Mouse (Mus musculus) hindbrain, embryonic 10.5 days (tissue): ENCODE measurements at regions not wholly inside any gene's neighbourhood (a gene's known extent, or its start where the extent isn't known, plus 50 kb on each side); places are given as distances from the start of the nearest gene placed in this dataset.
"Not testable (repeated sequence)": the region's sequence is repeated elsewhere in the genome, so short reads cannot be mapped to it uniquely, and the experiment has no call there.

ENCODE experiments used
- DNase-seq: peaks from one replicate; pipeline ENCODE4 v3.0.0-alpha.2; 2017; ENCODE audit warnings: low spot score
- H3K27ac ChIP-seq: fragments of 300-500 bp; sonication (generic); 2 replicates; pipeline ENCODE4 v1.5.1; 2016; ENCODE audit warnings: mild to moderate bottlenecking, moderate library complexity
- H3K27me3 ChIP-seq: fragments of 300-500 bp; sonication (generic); 2 replicates; pipeline ENCODE4 v1.6.1; 2016; ENCODE audit warnings: mild to moderate bottlenecking; ENCODE audit not compliant: poor library complexity, insufficient read depth, severe bottlenecking
- H3K36me3 ChIP-seq: fragments of 300-500 bp; sonication (generic); 2 replicates; pipeline ENCODE4 v1.6.1; 2016; ENCODE audit warnings: mild to moderate bottlenecking, moderate library complexity
- H3K4me1 ChIP-seq: fragments of 300-500 bp; sonication (generic); replicated peaks from 2 replicates; pipeline ENCODE4 v1.6.1; 2016; ENCODE audit warnings: mild to moderate bottlenecking
- H3K4me3 ChIP-seq: fragments of 300-500 bp; sonication (generic); 2 replicates; pipeline ENCODE4 v1.5.1; 2016; ENCODE audit warnings: mild to moderate bottlenecking, moderate library complexity
- H3K9me3 ChIP-seq: fragments of 300-500 bp; sonication (generic); 2 replicates; pipeline ENCODE4 v1.6.1; 2016; ENCODE audit warnings: mild to moderate bottlenecking, moderate library complexity
- WGBS: fragments of 180-500 bp; shearing (Covaris S2); methylation state at CpG from one replicate; pipeline ENCODE4 v1.1.7; 2016; 5-methylcytosine and 5-hydroxymethylcytosine counted together

- no peak for DNase-seq
- Histone ChIP-seq H3K36me3 (no peaks in the 10 kb centered on the region), H3K9me3 (no peaks in the 10 kb centered on the region), H3K27ac (no peak overlapping the region), H3K27me3 (no peaks in the 10 kb centered on the region), H3K4me3 (no peak overlapping the region), H3K4me1 (no peaks in the 10 kb centered on the region)
- 84% methylated on average over 2 of the region's 2 CpGs for WGBS
Observed at GRCm38 (mm10) chr15:9954941-9955340, 206.3 kb upstream of the Spef2 start.

GRCm38 (mm10) chr15:9974999-9975398, 202.0 kb upstream of the Prlr start:
- DNase-seq: no peak
- Histone ChIP-seq H3K27me3 (no peaks in the 10 kb centered on the region), H3K4me1 (no peaks in the 10 kb centered on the region), H3K36me3 (no peaks in the 10 kb centered on the region), H3K4me3 (no peak overlapping the region), H3K9me3 (no peaks in the 10 kb centered on the region), H3K27ac (no peak overlapping the region)
- WGBS: 82% methylated on average over 4 of the region's 4 CpGs

DNA sequence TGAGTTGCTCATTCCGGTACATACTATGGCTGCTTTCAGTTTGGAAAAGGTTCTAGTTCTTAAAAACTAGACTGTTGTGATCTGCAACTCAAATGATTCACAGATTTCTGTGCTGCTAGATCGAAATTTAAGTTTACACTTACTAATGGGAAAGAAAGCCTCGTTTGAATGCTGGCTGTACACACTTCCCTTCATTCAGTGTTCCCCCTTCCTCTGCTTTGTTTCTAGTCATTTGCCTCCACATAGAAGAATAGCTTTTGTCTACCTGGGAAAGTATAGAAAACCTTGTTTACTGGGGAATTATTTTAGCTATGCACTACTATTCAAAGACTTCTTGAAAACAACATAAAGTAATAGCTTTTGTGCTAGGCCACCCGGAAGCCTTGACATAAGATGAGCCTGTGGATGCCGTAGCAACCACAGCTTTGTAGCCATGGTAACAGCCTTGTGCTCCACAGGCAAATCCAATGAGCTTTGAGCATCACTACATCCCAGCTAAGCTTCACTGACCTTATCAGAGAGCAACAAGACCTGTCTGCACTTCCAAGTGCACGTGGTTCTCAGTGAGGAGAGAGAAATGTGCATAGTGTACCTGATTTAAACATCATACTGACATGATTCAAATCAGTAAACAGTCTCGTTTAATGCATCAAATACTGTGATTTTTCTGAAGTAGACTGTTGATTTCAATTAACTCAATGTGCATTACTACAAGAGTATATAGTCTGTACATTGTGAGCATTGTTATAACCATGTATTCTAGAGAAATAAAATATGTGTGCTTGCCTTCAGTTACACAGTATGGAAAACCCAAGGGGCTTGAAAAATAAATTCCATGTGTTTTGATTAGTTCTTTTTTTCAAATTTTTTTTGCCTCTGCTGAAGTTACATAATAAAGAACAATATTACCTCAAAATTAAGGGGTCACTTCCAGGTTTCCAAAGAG, 165.5 kb upstream of the Prlr start:
- no peaks in the 10 kb centered on the region for H3K9me3 ChIP-seq
- H3K36me3 ChIP-seq: no peaks in the 10 kb centered on the region
- H3K4me3 ChIP-seq: no peak overlapping the region
- DNase-seq: peak; percentile 14
- WGBS: 54% methylated on average over 7 of the region's 7 CpGs
- H3K4me1 ChIP-seq: peaks cover 5% of the 10 kb centered on the region; the same call in 1 of the 2 replicates
- H3K27ac ChIP-seq: no peak overlapping the region
- H3K27me3 ChIP-seq: no peaks in the 10 kb centered on the region

DNA sequence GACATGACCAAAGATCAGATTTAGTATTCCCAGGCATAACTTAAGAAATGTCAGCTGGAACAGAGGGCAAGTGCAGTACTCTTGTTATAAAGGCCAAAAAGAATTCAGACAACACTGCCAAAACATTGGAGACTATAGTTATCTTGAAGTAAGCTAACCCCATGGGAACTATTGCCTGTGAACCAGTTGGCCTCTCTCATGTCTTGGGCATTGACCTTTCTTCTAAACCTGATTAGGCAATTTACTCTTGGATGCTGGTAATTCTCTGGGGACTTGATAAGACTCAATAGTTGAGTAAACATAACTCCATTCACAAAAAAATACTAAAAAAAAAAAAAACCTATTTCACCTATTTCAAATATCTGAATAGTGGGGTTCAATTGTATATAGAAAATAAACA, 159.8 kb upstream of the Prlr start:
- Histone ChIP-seq H3K4me1 (no peaks in the 10 kb centered on the region), H3K9me3 (no peaks in the 10 kb centered on the region), H3K4me3 (no peak overlapping the region), H3K36me3 (no peaks in the 10 kb centered on the region), H3K27me3 (no peaks in the 10 kb centered on the region), H3K27ac (no peak overlapping the region)
- no peak for DNase-seq

- Histone ChIP-seq H3K4me1 (no peaks in the 10 kb centered on the region), H3K4me3 (no peak overlapping the region), H3K27me3 (no peaks in the 10 kb centered on the region), H3K27ac (no peak overlapping the region), H3K36me3 (no peaks in the 10 kb centered on the region), H3K9me3 (no peaks in the 10 kb centered on the region)
- DNase-seq: no peak
- WGBS: 87% methylated on average over 4 of the region's 4 CpGs
Observed at GRCm38 (mm10) chr15:10029902-10030301, 147.1 kb upstream of the Prlr start.

- Histone ChIP-seq H3K9me3 (no peaks in the 10 kb centered on the region), H3K36me3 (no peaks in the 10 kb centered on the region), H3K27me3 (no peaks in the 10 kb centered on the region), H3K27ac (no peak overlapping the region), H3K4me1 (no peaks in the 10 kb centered on the region), H3K4me3 (no peak overlapping the region)
- no peak for DNase-seq
- 75% methylated on average over 1 of the region's 1 CpGs for WGBS
Observed at GRCm38 (mm10) chr15:10035561-10035960, 141.5 kb upstream of the Prlr start.

DNA sequence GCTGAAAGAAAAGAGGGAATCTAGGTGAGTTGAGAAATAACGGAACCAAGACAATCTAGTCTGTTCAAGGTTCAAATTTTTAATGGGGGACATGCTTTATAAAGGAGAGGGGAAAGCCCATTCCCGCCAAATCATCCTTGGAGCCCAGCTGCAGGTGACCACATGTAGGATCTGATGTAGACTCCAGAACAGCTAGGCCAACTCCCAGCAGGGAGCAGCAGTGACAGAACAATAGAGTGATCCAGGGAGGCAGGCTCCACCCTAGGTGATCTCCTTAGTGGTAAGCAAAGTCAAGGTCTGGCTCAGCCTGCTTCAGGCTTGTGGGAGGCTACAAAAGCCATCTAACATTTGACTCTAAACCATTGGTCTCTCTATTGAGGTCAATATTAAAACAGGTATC, 140.5 kb upstream of the Prlr start:
- H3K27me3 ChIP-seq, DNase-seq, H3K27ac ChIP-seq, H3K4me1 ChIP-seq, H3K4me3 ChIP-seq, H3K36me3 ChIP-seq, H3K9me3 ChIP-seq: not testable (repeated sequence)
- WGBS: 76% methylated on average over 2 of the region's 2 CpGs

- WGBS: 92% methylated on average over 2 of the region's 2 CpGs
- H3K27me3 ChIP-seq: no peaks in the 10 kb centered on the region
Observed at GRCm38 (mm10) chr15:10073580-10073979, 103.5 kb upstream of the Prlr start.

GRCm38 (mm10) chr15:10074916-10075315, 102.1 kb upstream of the Prlr start:
- H3K27ac ChIP-seq: no peak overlapping the region
- no peak overlapping the region for H3K4me3 ChIP-seq
- no peaks in the 10 kb centered on the region for H3K36me3 ChIP-seq
- H3K27me3 ChIP-seq: no peaks in the 10 kb centered on the region
- H3K9me3 ChIP-seq: no peaks in the 10 kb centered on the region
- 77% methylated on average over 9 of the region's 9 CpGs for WGBS
- H3K4me1 ChIP-seq: no peaks in the 10 kb centered on the region
- no peak for DNase-seq

More at GRCm38 (mm10) chr15:10073580-10073979, 103.5 kb upstream of the Prlr start:
- no peaks in the 10 kb centered on the region for H3K9me3 ChIP-seq
- no peak overlapping the region for H3K27ac ChIP-seq
- no peaks in the 10 kb centered on the region for H3K4me1 ChIP-seq
- no peak overlapping the region for H3K4me3 ChIP-seq
- no peaks in the 10 kb centered on the region for H3K36me3 ChIP-seq
- DNase-seq: no peak

DNA sequence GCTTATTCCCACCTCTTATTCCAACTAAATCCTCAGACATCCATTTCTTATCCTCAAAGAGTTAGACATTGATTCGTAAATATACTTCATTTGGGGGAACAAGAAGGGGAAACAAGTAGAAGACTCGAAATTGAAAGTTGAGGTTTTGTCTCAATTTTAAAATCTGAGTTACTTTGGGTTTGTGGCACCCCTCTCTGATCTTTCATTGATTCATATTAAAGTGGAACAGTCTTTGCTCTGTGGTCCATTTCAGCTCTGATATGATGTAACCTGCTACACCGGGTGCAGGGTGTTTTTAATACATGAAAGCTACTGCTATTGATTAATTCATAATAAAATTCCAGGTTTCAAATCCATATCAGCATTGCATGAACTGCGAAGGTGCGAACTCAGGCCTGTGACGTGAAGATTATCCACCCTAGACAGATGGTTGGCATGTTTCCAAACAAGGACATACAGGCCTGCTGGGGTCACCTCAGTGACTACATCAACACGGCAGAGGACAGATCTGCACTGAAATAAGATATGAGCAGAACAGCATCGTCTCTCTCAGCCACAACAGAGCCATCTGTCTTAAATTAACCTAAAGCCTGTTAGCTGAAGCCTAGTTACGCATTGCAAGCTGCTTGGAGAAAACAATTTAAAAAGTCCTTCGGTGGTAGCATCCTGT, 101.5 kb upstream of the Prlr start:
- Histone ChIP-seq H3K4me1 (no peaks in the 10 kb centered on the region), H3K9me3 (no peaks in the 10 kb centered on the region), H3K36me3 (no peaks in the 10 kb centered on the region), H3K27ac (no peak overlapping the region), H3K27me3 (no peaks in the 10 kb centered on the region), H3K4me3 (no peak overlapping the region)
- DNase-seq: peak; percentile 8
- WGBS: 62% methylated on average over 10 of the region's 10 CpGs

- Histone ChIP-seq H3K4me1 (no peaks in the 10 kb centered on the region), H3K4me3 (no peak overlapping the region), H3K27me3 (no peaks in the 10 kb centered on the region), H3K9me3 (no peaks in the 10 kb centered on the region), H3K36me3 (no peaks in the 10 kb centered on the region), H3K27ac (no peak overlapping the region)
- DNase-seq: no peak
- 61% methylated on average over 1 of the region's 1 CpGs for WGBS
Observed at GRCm38 (mm10) chr15:10076061-10076400, 101.0 kb upstream of the Prlr start.

DNA sequence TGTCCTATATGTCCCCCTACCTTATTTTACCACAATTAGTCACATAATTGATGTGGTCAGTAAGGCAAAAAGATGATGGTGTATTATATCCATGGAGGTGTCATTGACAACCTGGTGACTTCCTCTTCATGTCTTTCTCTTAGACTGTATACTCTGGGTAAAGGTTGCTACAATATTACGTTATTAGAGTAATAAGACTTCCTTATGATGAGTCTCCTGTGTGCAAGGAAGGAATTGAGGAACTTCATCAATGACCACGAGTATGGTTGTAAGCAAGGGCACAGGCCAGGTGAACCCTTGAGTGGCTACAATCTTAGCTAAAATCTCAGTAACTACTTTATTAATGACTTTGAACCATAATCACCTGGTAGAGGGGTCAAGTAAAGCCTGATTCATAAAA, 98.6 kb upstream of the Prlr start:
- Histone ChIP-seq H3K4me3 (no peak overlapping the region), H3K36me3 (no peaks in the 10 kb centered on the region), H3K9me3 (no peaks in the 10 kb centered on the region), H3K4me1 (no peaks in the 10 kb centered on the region), H3K27ac (no peak overlapping the region), H3K27me3 (no peaks in the 10 kb centered on the region)
- DNase-seq: no peak
- WGBS: 85% methylated on average over 2 of the region's 2 CpGs

DNA sequence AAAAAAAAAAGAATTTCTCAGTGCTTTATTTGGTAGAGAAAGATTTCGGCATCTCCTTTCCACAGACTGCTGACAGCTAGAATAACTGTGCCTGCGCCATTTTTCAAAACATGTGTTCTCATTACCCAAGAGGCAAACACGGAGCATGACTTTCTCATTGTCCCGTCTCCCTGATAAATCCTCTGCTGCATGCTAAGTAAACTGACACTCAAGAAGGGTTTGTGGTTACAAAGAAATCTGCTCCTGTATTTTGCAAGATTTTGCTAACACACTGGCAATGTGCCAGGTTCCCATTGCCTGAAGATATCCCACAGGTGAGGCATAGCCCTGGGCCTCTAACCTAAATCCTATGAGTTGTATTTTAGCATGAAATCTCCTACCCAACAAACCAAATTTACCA, 97.5 kb upstream of the Prlr start:
- H3K27ac ChIP-seq: no peak overlapping the region
- 95% methylated on average over 4 of the region's 4 CpGs for WGBS
- DNase-seq: no peak
- H3K36me3 ChIP-seq: no peaks in the 10 kb centered on the region
- no peaks in the 10 kb centered on the region for H3K9me3 ChIP-seq
- H3K4me1 ChIP-seq: no peaks in the 10 kb centered on the region
- no peaks in the 10 kb centered on the region for H3K27me3 ChIP-seq
- H3K4me3 ChIP-seq: no peak overlapping the region
